Mouse (Mus musculus): ENCODE measurements around the gene Ap3d1. TPM values are rescaled to one million over a fixed set of nuclear protein-coding genes. Genes with fewer than 3 reads are reported as not detected.

Ap3d1 gene
- polyA plus RNA-seq, 1 experiment from 2014 or later, result 126 TPM

DNA sequence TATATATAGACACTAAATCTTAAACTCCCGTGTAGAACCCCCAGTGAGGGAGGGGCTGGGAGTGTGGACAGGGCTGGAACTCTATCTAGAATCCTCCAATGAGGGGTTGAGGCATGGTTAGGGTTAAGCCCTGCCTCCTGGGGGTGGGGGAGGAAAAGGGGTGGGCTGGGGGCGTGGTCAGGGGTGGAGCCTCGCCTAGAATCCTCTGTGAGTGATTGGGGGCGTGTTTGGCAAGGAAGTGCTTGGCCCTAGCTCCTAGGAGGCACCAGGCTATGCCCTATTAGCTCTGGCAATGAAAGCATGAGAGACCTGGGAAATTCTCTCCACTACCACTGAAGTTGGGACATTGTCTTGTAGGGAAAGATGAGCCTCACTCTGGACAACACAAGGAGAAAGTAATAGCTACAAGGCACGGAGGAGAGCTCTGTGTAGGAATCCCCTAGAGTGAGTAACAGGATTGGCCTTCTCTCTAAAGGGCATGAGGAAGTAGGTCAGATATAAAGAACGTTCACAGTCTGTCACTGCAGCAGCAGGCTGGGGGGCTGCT, 10.1 kb upstream of the Ap3d1 start:
- Histone ChIP-seq H3K4me3 (ENCODE audit: inconsistent target) (peak overlapping the region; percentile 8; the same call in 1 of the 2 replicates), H3K36me3 (ENCODE audit: inconsistent target) (no peaks in the 10 kb centered on the region), H3K79me2 (ENCODE audit: inconsistent target) (peaks cover 17% of the 10 kb centered on the region), H3K27ac (peak overlapping the region; percentile 91)
- WGBS (ENCODE audit: missing documents), result 0% methylated on average over 6 of the region's 6 CpGs

DNA sequence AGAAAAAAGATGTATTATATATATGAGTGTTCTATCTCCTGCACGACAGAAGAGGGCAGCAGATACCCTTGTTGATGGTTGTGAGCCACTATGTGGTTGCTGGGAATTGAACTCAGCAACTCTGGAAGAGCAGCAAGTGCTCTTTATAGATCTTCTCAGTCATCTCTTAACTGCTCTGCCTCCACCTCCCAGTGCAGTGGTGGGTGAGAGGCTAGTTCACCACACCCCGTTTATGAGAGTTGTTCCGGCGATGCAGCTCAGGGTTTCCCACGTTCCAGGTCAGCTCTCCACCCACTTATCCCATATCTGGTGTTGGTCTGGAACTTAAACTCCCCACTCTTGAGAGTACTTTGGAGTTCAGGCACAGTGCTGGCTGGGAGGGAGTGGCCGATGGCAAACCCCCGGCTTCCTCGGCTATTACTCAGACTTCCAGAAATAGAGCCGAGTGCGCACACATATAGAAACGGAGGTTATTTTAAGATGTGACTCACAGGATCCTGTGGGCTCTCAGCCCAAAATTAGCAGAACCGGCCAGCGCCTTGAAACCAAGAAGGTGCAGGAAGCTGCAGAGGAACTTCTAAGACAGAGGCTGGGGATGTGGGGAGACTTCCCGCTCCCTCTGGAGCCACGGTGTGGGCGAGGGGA, 9.2 kb upstream of the Ap3d1 start:
- 0% methylated on average over 15 of the region's 16 CpGs for WGBS (ENCODE audit: missing documents)
- H3K27ac ChIP-seq, result peak overlapping the region; percentile 91
- H3K4me3 ChIP-seq (ENCODE audit: inconsistent target), result peak overlapping the region; percentile 8; the same call in 1 of the 2 replicates
- H3K79me2 ChIP-seq (ENCODE audit: inconsistent target), result peaks cover 9% of the 10 kb centered on the region
- H3K36me3 ChIP-seq (ENCODE audit: inconsistent target), result no peaks in the 10 kb centered on the region

- 14% methylated on average over 6 of the region's 6 CpGs for WGBS (ENCODE audit: missing documents)
- no peaks in the 10 kb centered on the region for H3K79me2 ChIP-seq (ENCODE audit: inconsistent target)
- H3K36me3 ChIP-seq (ENCODE audit: inconsistent target), result no peaks in the 10 kb centered on the region
- H3K4me3 ChIP-seq (ENCODE audit: inconsistent target), result no peak overlapping the region
- no peak overlapping the region for H3K27ac ChIP-seq
Observed at GRCm38 (mm10) chr10:80748609-80749008, 6.5 kb upstream of the Ap3d1 start.

- Histone ChIP-seq H3K27ac (no peak overlapping the region), H3K4me3 (ENCODE audit: inconsistent target) (no peak overlapping the region), H3K36me3 (ENCODE audit: inconsistent target) (no peaks in the 10 kb centered on the region), H3K79me2 (ENCODE audit: inconsistent target) (no peaks in the 10 kb centered on the region)
- 18% methylated on average over 3 of the region's 3 CpGs for WGBS (ENCODE audit: missing documents)
Observed at GRCm38 (mm10) chr10:80747410-80747809, 5.3 kb upstream of the Ap3d1 start.

- Histone ChIP-seq H3K4me3 (ENCODE audit: inconsistent target) (no peak overlapping the region), H3K27ac (peak overlapping the region; percentile 10; the same call in 1 of the 2 replicates), H3K36me3 (ENCODE audit: inconsistent target) (no peaks in the 10 kb centered on the region), H3K79me2 (ENCODE audit: inconsistent target) (peaks cover 28% of the 10 kb centered on the region)
- 47% methylated on average over 3 of the region's 5 CpGs for WGBS (ENCODE audit: missing documents)
Observed at GRCm38 (mm10) chr10:80744262-80744661, 2.2 kb upstream of the Ap3d1 start.

- peak overlapping the region; percentile 86 for H3K27ac ChIP-seq
- peaks cover 54% of the 10 kb centered on the region for H3K79me2 ChIP-seq (ENCODE audit: inconsistent target)
- no peaks in the 10 kb centered on the region for H3K36me3 ChIP-seq (ENCODE audit: inconsistent target)
- H3K4me3 ChIP-seq (ENCODE audit: inconsistent target), result peak overlapping the region; percentile 93
- WGBS (ENCODE audit: missing documents), result 1% methylated on average over 46 of the region's 46 CpGs
Observed at GRCm38 (mm10) chr10:80741634-80742179, 357 bp downstream of the Ap3d1 start.

- 3% methylated on average over 5 of the region's 5 CpGs for WGBS (ENCODE audit: missing documents)
- Histone ChIP-seq H3K27ac (peak overlapping the region; percentile 86), H3K4me3 (ENCODE audit: inconsistent target) (peak overlapping the region; percentile 93), H3K79me2 (ENCODE audit: inconsistent target) (peaks cover 59% of the 10 kb centered on the region), H3K36me3 (ENCODE audit: inconsistent target) (no peaks in the 10 kb centered on the region)
Observed at GRCm38 (mm10) chr10:80741146-80741545, 918 bp downstream of the Ap3d1 start.

GRCm38 (mm10) chr10:80738657-80739056, 3.4 kb downstream of the Ap3d1 start:
- Histone ChIP-seq H3K4me3 (ENCODE audit: inconsistent target) (no peak overlapping the region), H3K36me3 (ENCODE audit: inconsistent target) (peaks cover 10% of the 10 kb centered on the region; the same call in 1 of the 2 replicates), H3K27ac (no peak overlapping the region), H3K79me2 (ENCODE audit: inconsistent target) (peaks cover 84% of the 10 kb centered on the region)
- WGBS (ENCODE audit: missing documents), result 85% methylated on average over 1 of the region's 1 CpGs

DNA sequence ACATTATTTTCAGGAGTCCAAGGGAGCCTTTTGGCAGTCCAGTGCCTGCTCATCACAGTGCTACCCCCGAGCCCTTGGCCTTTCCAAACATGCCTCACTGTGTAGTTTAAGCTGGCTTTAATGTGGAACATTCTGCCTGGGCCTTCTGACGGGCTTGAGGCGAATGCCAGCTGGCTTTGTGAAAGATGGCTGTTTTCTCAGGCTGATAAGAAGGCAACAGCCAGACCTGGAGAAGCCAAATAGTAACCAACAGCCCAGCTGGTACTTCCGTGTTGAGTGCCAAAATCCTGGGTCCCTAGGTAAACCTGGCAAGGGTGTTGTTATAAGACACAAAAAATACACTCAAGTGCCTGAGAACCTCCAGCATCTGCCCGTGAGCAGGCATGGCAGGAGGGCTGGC, 5.3 kb downstream of the Ap3d1 start:
- H3K36me3 ChIP-seq (ENCODE audit: inconsistent target), result peaks cover 28% of the 10 kb centered on the region; the same call in 1 of the 2 replicates

GRCm38 (mm10) chr10:80732611-80733101, 9.4 kb downstream of the Ap3d1 start:
- peaks cover 68% of the 10 kb centered on the region for H3K36me3 ChIP-seq (ENCODE audit: inconsistent target)
- no peak overlapping the region for H3K27ac ChIP-seq
- WGBS (ENCODE audit: missing documents), result 94% methylated on average over 6 of the region's 6 CpGs
- H3K4me3 ChIP-seq (ENCODE audit: inconsistent target), result no peak overlapping the region
- peaks cover 100% of the 10 kb centered on the region for H3K79me2 ChIP-seq (ENCODE audit: inconsistent target)

More for the DNA sequence above, 5.3 kb downstream of the Ap3d1 start:
- Histone ChIP-seq H3K4me3 (ENCODE audit: inconsistent target) (no peak overlapping the region), H3K79me2 (ENCODE audit: inconsistent target) (peaks cover 100% of the 10 kb centered on the region), H3K27ac (no peak overlapping the region)
- 78% methylated on average over 5 of the region's 5 CpGs for WGBS (ENCODE audit: missing documents)

DNA sequence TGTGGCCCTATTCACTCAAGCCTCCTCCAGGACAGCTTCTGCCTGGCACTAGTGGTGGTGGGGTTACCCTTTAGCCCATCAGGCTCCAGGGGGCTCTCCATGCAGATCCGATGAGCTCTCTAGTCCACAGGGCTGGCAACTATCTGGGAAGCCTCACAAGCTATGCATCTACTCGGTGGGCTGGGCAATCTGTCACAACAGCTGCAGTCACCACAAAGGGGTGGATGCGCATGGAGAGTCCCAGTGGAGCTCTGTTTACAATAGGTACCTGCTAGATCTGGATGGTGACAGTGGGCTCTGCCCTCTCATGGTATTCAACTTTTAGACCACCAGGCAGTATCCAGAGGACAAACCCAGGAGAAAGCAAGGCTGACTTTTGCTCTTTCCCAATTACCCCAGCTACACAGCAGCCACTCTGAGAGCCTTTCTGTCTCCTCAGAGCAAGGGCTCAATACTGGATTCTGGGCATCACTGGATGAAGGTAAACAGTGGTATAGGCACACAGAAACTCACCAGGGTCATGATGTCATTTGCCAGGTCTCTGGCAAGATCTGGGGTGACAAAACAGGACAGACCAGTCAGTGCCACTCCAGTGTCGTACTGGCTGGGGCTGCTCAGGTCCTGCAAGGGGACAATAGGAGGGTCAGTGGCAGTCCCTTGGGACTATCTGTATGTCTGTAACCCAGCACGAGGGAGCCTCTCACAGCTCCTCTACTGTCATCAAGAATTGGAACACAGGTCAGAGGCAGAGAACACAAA, 14.5 kb downstream of the Ap3d1 start:
- H3K36me3 ChIP-seq (ENCODE audit: inconsistent target), result peaks cover 97% of the 10 kb centered on the region
- peaks cover 93% of the 10 kb centered on the region for H3K79me2 ChIP-seq (ENCODE audit: inconsistent target)
- 95% methylated on average over 5 of the region's 5 CpGs for WGBS (ENCODE audit: missing documents)
- H3K4me3 ChIP-seq (ENCODE audit: inconsistent target), result no peak overlapping the region
- H3K27ac ChIP-seq, result no peak overlapping the region

DNA sequence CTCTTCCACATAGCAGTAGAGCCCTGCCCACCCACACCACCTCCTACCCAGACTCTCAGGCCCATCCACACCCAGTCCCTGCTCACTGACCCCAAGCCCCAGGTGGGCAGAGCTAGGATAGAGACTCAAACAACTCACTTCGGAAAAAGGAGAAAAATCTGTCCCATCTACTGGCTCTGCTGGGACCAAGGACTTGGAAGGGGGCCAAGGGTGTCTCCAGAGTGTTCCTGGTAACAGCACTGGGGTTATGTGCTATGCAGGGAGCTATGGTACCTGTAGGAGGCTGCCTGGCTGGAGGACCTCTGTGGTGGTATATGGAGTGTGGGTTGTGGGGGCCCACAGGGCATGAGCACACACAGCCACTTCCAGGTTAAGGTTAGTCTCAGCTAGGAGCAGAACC, 24.8 kb downstream of the Ap3d1 start:
- 63% methylated on average over 1 of the region's 1 CpGs for WGBS (ENCODE audit: missing documents)
- Histone ChIP-seq H3K79me2 (ENCODE audit: inconsistent target) (peaks cover 19% of the 10 kb centered on the region; the same call in 1 of the 2 replicates), H3K36me3 (ENCODE audit: inconsistent target) (peaks cover 98% of the 10 kb centered on the region), H3K4me3 (ENCODE audit: inconsistent target) (no peak overlapping the region), H3K27ac (no peak overlapping the region)

DNA sequence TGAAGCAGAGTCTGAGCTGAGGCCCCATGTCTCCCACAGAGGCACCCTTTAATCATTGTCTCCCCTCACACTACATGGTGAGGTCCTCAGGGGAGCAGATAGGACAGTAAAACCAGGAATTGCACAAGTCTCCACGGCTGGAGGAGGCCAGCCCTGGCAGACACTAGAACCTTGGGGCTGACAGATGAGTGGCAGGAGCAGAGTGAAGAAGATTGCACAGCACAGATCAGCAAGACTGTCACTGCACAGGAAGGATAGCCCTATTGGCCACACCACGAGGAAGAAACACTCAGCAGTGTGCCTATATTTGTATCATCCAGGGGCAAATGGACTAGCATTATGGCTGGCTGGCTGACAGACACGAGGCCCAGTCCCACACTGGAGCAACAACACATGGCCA, 31.2 kb downstream of the Ap3d1 start:
- H3K79me2 ChIP-seq (ENCODE audit: inconsistent target), result no peaks in the 10 kb centered on the region
- no peak overlapping the region for H3K4me3 ChIP-seq (ENCODE audit: inconsistent target)
- H3K36me3 ChIP-seq (ENCODE audit: inconsistent target), result peaks cover 89% of the 10 kb centered on the region
- WGBS (ENCODE audit: missing documents), result 83% methylated on average over 3 of the region's 3 CpGs
- H3K27ac ChIP-seq, result no peak overlapping the region

DNA sequence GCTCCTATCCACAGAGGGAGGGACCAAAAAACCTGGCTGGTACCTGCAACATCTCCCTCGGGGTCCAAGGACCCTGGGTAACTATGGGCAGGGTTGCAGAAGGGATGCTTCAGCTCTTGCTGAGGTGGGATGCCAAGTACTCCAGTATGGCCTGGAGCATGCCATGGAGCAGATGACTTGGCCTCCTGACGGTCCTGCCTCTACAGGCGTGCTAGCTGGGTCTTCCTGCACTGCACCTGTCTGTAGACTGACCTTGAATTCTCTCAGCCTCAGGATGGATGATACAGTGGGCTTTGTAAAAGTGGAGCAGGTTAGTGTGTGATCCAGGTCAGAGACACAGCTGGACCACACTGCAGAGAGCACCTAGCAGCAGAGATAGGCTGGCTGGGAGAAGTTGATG, 36.6 kb downstream of the Ap3d1 start:
- peaks cover 37% of the 10 kb centered on the region for H3K36me3 ChIP-seq (ENCODE audit: inconsistent target)
- peaks cover 11% of the 10 kb centered on the region for H3K79me2 ChIP-seq (ENCODE audit: inconsistent target)
- WGBS (ENCODE audit: missing documents), result 85% methylated on average over 3 of the region's 3 CpGs
- H3K4me3 ChIP-seq (ENCODE audit: inconsistent target), result no peak overlapping the region
- no peak overlapping the region for H3K27ac ChIP-seq
